In the genomic region with DNA sequence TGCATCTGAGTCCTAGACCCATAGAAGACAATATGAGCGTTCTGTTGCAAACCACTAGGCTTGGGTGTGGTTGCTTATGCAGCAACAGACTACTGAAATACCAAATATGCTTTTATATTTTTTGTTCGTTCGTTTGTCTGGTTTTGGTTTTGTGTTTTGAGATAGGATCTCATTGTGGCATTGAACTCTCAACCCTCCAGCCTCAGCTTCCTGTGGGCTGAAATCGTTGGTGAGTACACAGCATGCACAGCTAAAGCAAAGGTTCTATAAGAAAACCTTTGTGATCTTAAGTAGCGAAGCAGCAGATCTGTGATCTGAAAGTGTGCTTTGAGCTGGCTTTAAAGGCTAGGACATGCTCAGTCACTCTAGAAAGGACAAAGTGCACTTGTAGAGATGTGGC, we compare ENCODE assay signal across 21 mouse cellular contexts.
DNase-seq lines count a peak whose midpoint lies in the region; ATAC-seq and TF ChIP-seq lines count a peak whose summit lies in the region.
"Had no signal": no experiment of that assay in that cellular context is flagged by ENCODE, and none has a peak within 500 bp of the region (broad histone marks: within the 10 kb centered on the region; RNA-seq: fewer than 3 reads in every experiment).

No protein-coding gene starts in this region.

- no peak overlapping the region for H3K4me3 ChIP-seq in cerebellum, adult 2 months (replicated peaks; ENCODE audit: insufficient read depth, low read depth, low read length)
- no peak overlapping the region for H3K4me3 ChIP-seq in stomach, postnatal 0 days (ENCODE audit: low read depth, low read length)
- H3K4me3 ChIP-seq: forebrain, embryonic 10.5 days; hindbrain, embryonic 15.5 days; liver, embryonic 13.5 days; midbrain, embryonic 15.5 days had no signal

- peak; percentile 77 for DNase-seq in CD4-positive helper T cell, adult 2 months (ENCODE audit: low read depth, low spot score)
- peak; percentile 32 for DNase-seq in thymus, postnatal 25 days
- DNase-seq in cerebellum, adult 2 months, result no peak
- no peak for DNase-seq in right cerebral cortex, postnatal 36 days (ENCODE audit: low spot score in 2 of 2)
- DNase-seq in stomach, postnatal 0 days (ENCODE audit: low spot score), result no peak
- DNase-seq: adrenal gland, postnatal 36 days; B cell, adult 2 months; cerebellum, postnatal 10 days; gastrocnemius, postnatal 25 days; heart, postnatal 36 days; kidney, postnatal 4 days; liver, embryonic 13.5 days; lung, adult 2 months; lung, postnatal 14 days had no signal

- no peaks in the 10 kb centered on the region for H3K4me1 ChIP-seq in cerebellum, adult 2 months (ENCODE audit: control insufficient read depth, insufficient read depth, low read length)
- no peaks in the 10 kb centered on the region for H3K4me1 ChIP-seq in stomach, postnatal 0 days (replicated peaks; ENCODE audit: control insufficient read depth, insufficient read depth)
- H3K4me1 ChIP-seq: hindbrain, embryonic 15.5 days; liver, embryonic 13.5 days; midbrain, embryonic 15.5 days had no signal

- ATAC-seq in activated CD4-positive, CD25-positive, alpha-beta regulatory T cell, adult 4 months, result peak; percentile 83
- ATAC-seq in megakaryocyte progenitor cell, adult 5-6 weeks (replicated peaks; ENCODE audit: poor library complexity), result peak; percentile 38
- no peak for ATAC-seq in stomach, postnatal 0 days (ENCODE audit: low FRiP score, low TSS enrichment)
- ATAC-seq: forebrain, embryonic 16.5 days; intestine, embryonic 16.5 days; midbrain, embryonic 15.5 days had no signal

- H3K9me3 ChIP-seq in stomach, postnatal 0 days (ENCODE audit: control insufficient read depth, low read length), result no peaks in the 10 kb centered on the region
- H3K9me3 ChIP-seq: forebrain, embryonic 10.5 days; hindbrain, embryonic 15.5 days; liver, embryonic 13.5 days; midbrain, embryonic 15.5 days had no signal

- H3K9ac ChIP-seq in stomach, postnatal 0 days (ENCODE audit: low read length), result no peak overlapping the region
- H3K9ac ChIP-seq: hindbrain, embryonic 15.5 days; liver, embryonic 13.5 days; midbrain, embryonic 15.5 days had no signal

- no peaks in the 10 kb centered on the region for H3K36me3 ChIP-seq in stomach, postnatal 0 days (ENCODE audit: control insufficient read depth, insufficient read depth, low read length)
- H3K36me3 ChIP-seq: forebrain, embryonic 10.5 days; hindbrain, embryonic 15.5 days; liver, embryonic 13.5 days; midbrain, embryonic 15.5 days had no signal

- no peak overlapping the region for H3K27ac ChIP-seq in cerebellum, adult 2 months (ENCODE audit: insufficient read depth, low read length)
- no peak overlapping the region for H3K27ac ChIP-seq in stomach, postnatal 0 days (replicated peaks)
- H3K27ac ChIP-seq: forebrain, embryonic 10.5 days; hindbrain, embryonic 15.5 days; liver, embryonic 13.5 days; midbrain, embryonic 15.5 days had no signal

- no peaks in the 10 kb centered on the region for H3K27me3 ChIP-seq in cerebellum, adult 2 months (ENCODE audit: control insufficient read depth, insufficient read depth, low read length)
- H3K27me3 ChIP-seq in stomach, postnatal 0 days (ENCODE audit: control insufficient read depth, insufficient read depth, low read length), result no peaks in the 10 kb centered on the region
- H3K27me3 ChIP-seq: hindbrain, embryonic 15.5 days; liver, embryonic 13.5 days; midbrain, embryonic 15.5 days had no signal

- no peak for TF ChIP-seq EP300 in stomach, postnatal 0 days (optimal IDR thresholded peaks at IDR 0.05)

- no peak for TF ChIP-seq POLR2A in cerebellum, adult 2 months (IDR thresholded peaks at IDR 0.05; ENCODE audit: borderline replicate concordance, insufficient read depth, low read length)

- H3K4me2 ChIP-seq in stomach, postnatal 0 days (replicated peaks; ENCODE audit: low read depth), result no peak overlapping the region
- H3K4me2 ChIP-seq: hindbrain, embryonic 15.5 days; liver, embryonic 13.5 days; midbrain, embryonic 15.5 days had no signal

- WGBS in cerebellum, adult 2 months, result 93% methylated on average over 5 of the region's 5 CpGs
- 83% methylated on average over 5 of the region's 5 CpGs for WGBS in stomach, postnatal 0 days

- no peak for TF ChIP-seq CTCF in cerebellum, adult 2 months (IDR thresholded peaks at IDR 0.05; ENCODE audit: borderline replicate concordance, insufficient read depth, low read depth, low read length)
- no peak for TF ChIP-seq CTCF in stomach, postnatal 0 days (IDR thresholded peaks at IDR 0.05; ENCODE audit: low read depth)

Comparison
In these comparisons a context has a peak if more than half of its experiments do, and no peak if none do; other contexts are left out.
1. DNase-seq: peak in CD4-positive helper T cell, adult 2 months (single experiment) and thymus, postnatal 25 days (single experiment); none in cerebellum, adult 2 months (0 of 2), right cerebral cortex, postnatal 36 days (0 of 2) and stomach, postnatal 0 days (single experiment).